Mouse (Mus musculus): ENCODE results near the gene Efna4. TPM values are rescaled to one million over a fixed set of nuclear protein-coding genes. Genes with fewer than 3 reads are reported as not detected.

Efna4 gene
- total RNA-seq, 2 experiments from 2014 or later: 1.2 TPM; not detected in 1

DNA sequence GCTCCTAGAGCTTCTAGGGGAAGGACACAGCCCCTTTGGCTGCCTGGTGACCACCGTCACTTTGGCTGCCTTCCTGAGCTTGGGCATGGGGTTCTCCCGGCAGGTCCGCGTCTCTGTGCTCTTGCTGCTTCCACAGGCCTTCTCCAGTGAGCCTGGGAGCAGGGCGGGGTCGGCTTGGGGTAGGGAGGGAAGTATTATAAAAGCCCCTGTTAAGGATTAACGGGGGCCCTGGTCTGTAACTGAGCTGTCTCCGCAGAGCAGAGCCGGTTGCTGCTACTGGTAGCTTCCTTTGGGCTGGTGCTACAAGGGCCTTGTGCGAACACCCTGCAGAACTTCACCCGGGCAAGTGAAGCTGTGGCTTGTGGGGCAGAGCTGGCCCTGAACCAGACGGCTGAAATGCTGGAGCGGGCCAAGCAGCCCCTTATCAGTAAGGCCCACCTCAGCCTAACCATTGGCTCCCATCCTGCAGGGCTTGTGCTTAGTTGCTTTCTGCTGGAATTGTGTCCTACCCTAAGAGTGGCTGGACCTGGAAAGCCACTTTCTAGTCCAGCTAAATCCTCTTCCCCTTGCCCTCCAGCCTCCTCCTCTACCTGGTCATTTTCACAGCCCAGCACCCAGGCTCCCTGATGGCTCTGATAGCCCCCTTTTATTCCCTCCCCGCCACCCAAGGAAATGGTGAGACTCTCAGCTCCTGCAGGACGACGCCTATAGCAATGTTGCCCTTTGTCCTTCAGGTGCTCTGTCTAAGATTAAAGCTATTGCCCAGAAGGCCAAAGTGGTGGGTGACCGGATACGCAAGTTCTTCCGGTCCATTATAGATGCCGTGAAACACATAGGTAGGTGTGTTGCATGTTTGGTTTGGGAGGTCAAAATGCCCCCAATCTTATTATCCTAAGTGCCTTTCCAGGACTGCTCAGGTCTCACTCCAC, 27.9 kb upstream of the Efna4 start:
- DNase-seq (ENCODE audit: low spot score in 2 of 2): no peak
- intact Hi-C loops (cut with DNase I): no loop called here

DNA sequence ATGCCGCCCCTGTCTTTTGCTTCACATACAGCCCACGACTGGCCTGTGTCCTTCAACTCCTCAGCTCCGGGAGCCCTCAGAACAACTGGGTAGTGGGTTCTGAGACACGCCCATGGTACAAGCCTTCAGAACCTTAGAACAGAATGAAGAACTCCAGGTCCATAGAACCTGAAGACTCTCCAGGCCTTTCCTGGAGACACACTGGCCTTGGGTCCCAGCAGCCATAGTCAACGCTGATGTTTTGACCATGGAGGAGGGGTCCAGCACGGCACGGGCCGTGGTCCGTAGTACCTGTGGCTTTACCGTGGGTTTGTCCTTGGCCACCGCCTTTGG, 27.3 kb upstream of the Efna4 start, which contains the start of gene Dcst1:
Gene Dcst1, minus strand, starts transcription at position 101 of the 333 bp plus-strand sequence.
- intact Hi-C loops (cut with DNase I): no loop called here
- no peak for DNase-seq (ENCODE audit: low spot score in 2 of 2)

DNA sequence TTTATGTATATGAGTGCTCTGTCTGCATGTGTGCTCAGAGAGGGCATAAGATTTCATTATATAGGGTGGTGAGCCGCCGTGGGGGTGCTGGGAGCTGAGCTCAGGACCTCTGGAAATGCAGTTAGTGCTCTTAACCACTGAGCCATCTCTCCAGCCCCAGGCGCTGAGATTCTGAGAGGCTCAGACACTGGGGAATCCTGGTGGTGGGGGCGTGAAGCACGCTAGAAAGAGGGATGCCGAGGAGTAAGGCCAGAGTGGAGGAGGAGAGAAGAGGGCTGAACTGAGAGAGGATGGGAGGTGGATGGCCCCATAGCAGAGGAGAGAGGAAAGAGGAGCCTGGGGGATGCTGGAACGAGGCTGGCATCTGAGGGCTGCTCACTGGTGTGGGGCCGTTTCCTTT, 26.8 kb upstream of the Efna4 start:
- intact Hi-C loops (cut with DNase I): no loop called here
- DNase-seq (ENCODE audit: low spot score in 2 of 2): no peak

DNA sequence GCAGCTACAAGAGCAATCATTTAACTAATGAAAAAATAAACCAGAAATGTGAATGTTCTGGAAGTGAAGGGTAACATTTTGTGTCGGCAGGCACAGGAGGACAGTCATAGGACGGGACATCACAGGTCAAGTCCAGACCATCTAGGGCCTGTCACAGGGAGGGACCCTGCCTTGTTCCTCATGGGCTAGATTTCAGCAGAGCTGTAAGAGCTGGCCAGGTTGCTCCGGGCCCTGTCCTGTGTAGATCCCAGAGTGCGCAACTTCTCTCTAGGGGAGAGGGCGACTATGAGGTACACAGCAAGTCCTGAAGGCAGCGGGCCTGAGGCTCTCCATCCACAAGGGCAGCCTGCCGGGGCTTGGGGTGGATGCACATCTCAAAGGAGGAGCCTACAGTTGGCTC, 23.8 kb upstream of the Efna4 start, which contains the start of gene Dcst2:
Gene Dcst2, plus strand, starts transcription at position 301 of the 400 bp plus-strand sequence.
- intact Hi-C loops (cut with DNase I): no loop called here
- DNase-seq (ENCODE audit: low spot score in 2 of 2): no peak

DNA sequence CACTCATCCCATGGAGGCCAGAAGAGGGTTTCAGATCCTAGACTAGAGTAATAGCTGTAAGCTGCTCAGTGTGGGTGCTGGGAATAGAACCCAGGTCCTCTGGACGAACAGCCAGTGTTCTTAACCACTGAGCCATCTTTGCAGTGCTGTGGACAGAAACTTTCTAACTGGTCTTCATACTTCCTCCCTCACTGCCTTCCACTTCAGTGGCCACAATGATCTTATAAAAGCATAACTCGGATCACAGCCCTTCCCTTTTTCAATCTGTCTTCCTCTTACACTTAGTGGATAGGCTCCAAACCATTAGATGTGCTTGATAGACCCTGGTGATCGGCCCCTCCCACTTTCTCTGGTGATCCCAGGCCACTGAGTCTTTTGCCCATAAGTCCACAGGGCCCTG, 22.4 kb upstream of the Efna4 start:
- DNase-seq (ENCODE audit: low spot score in 2 of 2): no peak
- intact Hi-C loops (cut with DNase I): no loop called here

DNA sequence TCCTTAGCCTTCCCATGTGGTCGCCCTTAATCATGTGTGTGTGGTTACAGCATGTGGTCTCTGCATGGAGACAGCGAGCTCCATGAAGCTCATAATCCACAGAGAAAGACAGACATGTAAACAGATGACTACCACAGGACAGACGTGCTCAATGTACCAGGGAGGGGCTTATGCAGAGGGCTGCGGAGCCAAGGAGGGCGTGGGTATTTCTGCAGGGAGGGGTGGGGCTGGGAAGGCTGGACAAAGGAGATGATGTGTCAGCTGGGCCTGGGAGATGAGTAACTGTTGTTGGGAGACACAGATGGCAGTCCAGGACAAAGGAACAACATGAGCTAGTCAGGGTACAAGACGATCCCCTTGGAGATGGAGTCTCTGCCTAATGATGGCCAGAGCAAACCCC, 21.8 kb upstream of the Efna4 start:
- intact Hi-C loops (cut with DNase I): no loop called here
- DNase-seq (ENCODE audit: low spot score in 2 of 2): no peak

DNA sequence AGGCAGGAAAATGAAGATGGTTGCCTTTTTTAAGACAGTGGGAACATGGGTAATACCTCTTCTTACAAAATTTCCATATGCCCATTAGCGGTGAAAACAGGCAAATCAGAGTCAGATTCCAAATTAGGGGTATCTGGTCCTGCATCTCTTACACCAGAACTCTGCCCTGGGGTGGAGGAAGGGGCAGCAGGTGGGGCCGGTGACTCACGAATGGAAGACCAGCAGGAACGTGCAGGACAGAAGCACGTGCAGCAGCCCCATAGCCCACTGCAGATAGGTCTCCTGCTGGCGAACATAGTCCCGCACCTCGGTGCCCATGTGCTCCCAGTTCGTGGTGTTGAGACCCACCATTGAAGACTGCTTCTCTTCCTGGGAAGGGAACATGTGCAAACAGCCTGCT, 18.2 kb upstream of the Efna4 start:
- intact Hi-C loops (cut with DNase I): no loop called here
- no peak for DNase-seq (ENCODE audit: low spot score in 2 of 2)

DNA sequence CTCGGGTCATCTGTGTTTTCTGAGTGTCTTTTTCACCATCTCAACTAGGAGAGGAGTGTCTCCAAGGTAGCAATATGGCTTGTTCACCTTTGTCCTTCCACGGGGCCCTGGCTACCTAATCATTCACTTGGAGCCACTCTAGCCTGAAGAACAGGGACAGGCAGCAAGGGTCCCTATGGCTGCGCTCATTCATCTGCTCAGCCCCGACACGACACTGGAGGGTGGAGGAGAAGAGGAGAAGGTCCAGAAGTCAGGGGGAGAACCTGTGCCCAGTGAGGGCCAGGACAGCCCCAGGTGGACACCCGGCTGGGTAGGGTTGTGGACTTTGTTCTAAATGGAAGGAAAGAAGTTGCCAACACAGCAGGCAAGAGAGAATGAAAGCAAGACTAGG, 17.7 kb upstream of the Efna4 start:
- DNase-seq (ENCODE audit: low spot score in 2 of 2): no peak
- intact Hi-C loops (cut with DNase I): loop anchor here (2.0 kb wide), 1 partner anchor 15 kb away; no protein-coding TSS in a partner anchor

DNA sequence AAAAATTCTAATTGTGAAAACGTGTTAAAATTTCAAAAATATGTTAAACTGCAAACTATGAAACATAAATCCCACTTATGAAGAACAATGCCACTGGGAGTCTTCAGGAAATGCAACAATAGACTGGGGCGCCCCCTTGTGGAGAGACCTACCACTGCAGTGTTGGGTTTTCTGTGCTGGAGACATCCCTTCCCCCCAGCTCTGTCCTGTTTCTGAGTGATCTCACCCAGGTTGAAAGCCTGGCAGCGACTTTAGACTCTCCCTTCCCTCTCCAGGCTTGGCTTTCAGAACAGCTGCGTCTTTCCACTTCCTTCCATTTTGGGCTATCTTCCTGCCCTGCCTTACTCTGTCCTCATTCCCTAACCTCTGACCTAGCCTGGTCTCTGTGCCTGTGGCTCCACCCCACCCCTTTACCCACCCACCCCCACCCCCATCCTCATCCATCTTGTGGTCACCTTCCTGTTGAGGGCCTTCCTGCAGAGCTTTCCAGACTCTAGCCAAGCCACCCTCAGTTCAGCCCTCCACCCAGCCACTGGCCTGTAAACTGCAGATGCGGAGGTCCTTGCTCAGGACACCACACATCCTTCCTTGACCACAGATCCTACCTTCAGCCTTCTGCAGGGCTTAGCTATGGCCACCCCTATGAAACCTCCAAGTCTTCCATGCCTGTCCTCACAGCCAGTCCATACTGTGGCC, 17.1 kb upstream of the Efna4 start:
- intact Hi-C loops (cut with DNase I): loop anchor here (2.0 to 5.0 kb wide), 2 partner anchors 14 to 38 kb away; no protein-coding TSS in a partner anchor
- DNase-seq (ENCODE audit: low spot score in 2 of 2): peak; percentile 82 to 86

DNA sequence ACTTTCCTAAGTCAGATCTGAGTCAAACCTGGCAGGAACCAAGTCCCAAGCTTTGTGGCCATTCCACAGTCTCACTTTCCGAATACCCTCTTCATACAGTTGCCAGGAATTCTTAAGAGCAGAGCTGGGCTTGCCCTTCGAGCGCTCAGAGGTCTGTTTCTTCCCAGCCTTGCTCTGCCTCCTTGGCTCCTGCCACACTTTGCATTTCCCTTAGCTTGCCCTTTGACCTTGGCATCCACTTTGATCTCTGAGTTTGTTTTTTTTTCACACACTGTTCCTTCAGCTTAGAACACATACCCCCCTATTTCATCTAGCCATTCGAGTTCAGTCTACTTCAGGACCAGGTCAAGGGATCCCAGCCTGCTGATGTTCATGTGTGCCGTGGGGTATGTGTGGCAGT, 13.4 kb upstream of the Efna4 start:
- intact Hi-C loops (cut with DNase I): loop anchor here (5.0 kb wide), 1 partner anchor 34 kb away; no protein-coding TSS in a partner anchor
- no peak for DNase-seq (ENCODE audit: low spot score in 2 of 2)

DNA sequence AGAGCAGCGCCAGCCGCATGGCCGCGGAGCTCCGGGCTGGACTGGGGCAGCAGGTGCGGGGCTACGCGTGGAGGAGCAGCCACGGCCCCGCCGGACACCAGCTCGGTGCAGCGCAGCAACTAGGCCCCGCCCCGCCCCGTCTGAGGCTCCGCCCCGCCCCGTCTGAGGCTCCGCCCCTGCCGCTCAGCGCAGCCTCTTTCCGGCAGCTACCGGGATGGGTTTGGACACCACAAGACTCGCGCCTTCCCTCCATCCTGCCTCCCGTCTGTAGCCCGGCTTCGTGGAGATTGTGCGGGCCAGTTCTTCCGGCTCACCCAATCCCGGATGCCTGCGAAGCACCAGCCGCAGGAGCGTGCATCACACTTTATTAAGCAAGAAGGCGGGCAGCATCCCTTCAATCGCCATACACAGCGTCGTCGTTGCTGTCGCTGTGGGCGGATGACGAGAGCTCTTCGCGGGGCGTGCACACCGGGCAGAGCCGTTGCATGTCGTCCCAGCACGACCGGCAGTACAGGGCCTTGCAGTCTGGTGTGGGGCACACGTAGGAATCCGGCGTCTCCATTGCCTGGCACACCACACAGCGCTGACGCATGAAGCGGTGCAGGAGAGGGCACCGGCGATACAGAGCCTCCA, 12.2 kb upstream of the Efna4 start, which contains the start of gene Adam15:
Gene Adam15, minus strand, starts transcription at position 128 of the 633 bp plus-strand sequence.
- peak; percentile 86 to 93 for DNase-seq (ENCODE audit: low spot score in 2 of 2)
- intact Hi-C loops (cut with DNase I): loop anchor here (5.0 kb wide), 1 partner anchor 33 kb away; no protein-coding TSS in a partner anchor

DNA sequence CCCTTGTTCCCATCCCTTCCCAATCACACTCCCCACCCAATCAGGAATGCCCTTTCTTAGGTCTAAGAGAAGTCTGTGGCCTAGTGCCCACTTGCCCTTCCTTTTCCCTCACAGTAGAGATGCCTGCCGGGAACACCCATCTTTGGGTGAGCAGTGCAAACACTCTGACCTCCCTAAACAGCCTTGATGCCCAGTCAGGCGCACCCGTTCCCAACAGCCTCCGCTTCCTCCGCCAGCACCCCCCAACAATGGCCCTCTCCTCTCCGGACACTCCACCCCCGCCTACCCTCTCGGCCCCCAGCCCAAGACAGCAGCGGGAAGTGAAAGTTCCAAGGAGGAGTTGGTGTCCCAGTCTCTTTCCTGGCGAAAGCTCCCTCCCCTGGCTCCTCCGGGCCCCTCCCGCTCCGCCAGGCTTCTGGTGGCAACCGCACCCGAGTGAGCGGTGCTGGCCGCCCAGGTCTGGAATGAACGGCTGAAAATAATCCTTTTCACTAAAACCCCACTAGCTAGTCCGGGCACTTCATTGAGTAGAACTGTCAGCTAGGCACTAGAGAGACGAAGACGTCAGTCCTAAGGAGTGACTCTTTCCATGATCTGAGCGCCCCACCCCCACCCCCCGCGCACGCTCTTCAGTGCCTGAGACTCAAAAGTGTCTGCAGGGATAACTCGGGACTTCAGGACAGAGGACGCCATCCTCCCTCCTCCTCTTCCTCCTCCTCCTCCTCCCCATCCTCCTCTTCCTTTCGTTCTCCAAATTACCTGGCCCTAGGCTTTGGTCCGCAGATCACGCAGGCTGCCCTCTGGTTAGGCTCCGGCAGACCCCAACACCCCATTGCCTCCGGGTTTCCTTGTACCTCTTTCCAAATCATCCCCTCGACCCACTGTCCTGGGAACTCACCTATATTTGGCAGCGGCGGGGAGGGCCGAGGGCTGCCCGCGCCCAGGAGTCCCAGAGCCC, 11.4 kb upstream of the Efna4 start:
- intact Hi-C loops (cut with DNase I): no loop called here
- peak; percentile 36 to 43 for DNase-seq (ENCODE audit: low spot score in 2 of 2)

DNA sequence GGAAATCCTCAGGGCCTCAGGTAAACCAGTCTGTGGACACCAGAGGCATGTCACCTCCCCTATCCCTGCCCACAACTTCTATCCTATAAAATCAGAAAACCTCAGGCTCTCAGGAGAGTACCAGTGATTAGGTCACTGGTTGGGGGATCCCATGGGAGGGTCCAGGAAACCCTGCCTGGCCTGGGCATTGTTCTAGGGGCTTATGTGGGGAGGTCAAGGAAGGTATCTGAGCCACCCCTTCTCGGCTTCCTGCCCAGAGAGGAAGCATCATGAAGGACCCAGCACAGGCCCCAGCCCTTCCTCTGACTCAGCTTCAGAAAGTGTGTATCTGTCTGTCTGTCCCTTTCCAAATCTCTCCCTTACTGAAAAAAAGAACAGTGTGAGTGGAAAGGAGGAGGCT, 10.1 kb upstream of the Efna4 start:
- intact Hi-C loops (cut with DNase I): no loop called here

DNA sequence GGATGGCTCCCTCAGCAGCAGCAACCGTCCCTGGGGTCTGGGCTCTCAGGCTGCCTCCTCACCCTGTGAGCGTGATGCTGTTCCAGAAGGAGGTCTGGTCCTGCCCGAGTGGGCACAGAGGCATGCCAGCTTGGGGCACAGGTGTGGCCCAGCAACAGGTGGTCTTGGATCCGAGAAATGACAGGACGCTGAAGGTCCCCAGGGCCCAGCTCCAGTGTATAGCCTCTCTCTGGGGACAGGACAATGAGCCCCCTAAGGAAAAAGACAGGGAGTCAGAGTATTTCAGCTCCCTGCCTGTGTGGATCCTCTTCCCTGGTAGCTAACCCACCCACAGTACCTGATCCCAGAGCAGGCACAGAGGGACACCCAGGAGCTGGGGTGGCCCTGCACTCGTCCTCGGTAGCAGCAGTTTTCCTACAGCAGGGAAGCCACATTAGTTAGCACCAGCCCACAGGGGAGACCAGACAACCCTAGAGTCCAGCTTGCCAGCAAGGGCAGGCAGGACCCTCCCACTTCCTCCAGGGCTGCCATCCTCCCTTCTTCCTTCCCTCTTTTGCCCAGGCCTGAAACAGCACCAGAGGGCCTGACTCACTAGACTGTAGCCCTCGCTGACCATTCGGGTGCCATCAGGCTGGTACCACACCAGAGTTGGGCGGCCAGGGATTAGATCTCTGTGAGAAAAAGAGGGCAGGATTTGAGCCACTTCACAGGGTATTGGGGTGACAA, 9.2 kb upstream of the Efna4 start:
- intact Hi-C loops (cut with DNase I): no loop called here

More for the DNA sequence above, 10.1 kb upstream of the Efna4 start:
- DNase-seq (ENCODE audit: low spot score in 2 of 2): no peak

DNA sequence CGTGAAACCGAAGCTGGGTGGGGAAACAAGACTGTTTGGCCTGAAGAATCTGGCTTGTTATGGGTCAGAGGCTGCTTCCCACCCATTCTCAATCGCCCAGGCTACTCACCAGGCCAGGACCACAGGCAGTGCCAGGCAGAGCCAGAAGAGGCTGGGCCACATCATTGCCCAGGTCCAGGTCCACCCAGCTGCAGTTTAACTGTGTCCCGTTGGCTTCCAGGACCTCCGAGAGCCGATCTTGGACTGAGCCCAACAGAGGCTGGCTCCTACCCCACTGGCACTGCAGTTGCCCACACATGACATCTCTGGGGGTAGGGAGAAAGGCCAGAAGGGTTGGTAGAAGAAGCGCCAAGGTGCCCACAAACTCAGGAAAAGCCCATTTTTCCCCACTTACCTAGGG, 5.5 kb upstream of the Efna4 start:
- DNase-seq (ENCODE audit: low spot score in 2 of 2): no peak
- intact Hi-C loops (cut with DNase I): no loop called here

More for the DNA sequence above, 9.2 kb upstream of the Efna4 start:
- no peak for DNase-seq (ENCODE audit: low spot score in 2 of 2)

DNA sequence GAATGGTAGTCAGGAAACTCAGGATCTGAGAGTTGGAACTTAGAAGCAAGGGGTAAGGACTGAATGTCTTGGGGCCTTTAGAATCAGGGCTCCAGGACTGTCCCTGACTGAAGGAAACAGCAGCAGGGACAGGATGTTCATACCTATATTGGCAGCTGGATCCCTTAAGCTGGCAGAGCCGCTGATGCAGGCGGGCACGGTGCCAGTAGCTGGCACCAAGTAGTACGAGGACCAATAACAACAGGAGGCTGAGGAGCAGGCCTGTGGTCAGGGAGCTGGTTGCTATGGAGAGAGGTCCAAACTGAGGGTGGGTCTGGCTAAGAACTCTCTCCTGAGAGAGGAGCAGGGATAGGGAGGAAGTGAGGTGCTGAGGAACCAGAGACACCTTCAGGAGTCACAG, 4.0 kb upstream of the Efna4 start:
- DNase-seq (ENCODE audit: low spot score in 2 of 2): no peak
- intact Hi-C loops (cut with DNase I): loop anchor here (2.0 kb wide), 1 partner anchor 13 kb away; no protein-coding TSS in a partner anchor

DNA sequence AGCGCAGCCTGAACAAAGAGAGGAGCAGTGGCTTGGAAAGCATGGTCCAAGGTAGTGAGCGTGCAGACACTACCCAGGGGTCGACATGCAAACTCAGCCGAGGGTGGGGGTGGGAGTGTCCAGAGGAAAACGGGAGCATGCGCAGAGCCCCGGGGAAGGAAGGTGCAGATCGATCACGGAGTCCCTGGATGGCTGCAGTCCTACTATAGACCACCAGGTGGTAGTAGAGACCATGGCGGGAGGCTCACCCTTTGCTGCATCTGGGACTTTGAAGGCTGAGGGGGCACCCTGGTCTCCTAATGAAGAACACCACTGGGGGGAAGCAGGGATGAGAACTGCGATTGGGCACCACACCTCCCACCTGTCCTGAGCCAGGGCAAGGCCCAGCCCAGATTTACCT, 2.6 kb upstream of the Efna4 start:
- intact Hi-C loops (cut with DNase I): loop anchor here (2.0 kb wide), 1 partner anchor 14 kb away; no protein-coding TSS in a partner anchor
- DNase-seq (ENCODE audit: low spot score in 2 of 2): peak; percentile 64 to 74

DNA sequence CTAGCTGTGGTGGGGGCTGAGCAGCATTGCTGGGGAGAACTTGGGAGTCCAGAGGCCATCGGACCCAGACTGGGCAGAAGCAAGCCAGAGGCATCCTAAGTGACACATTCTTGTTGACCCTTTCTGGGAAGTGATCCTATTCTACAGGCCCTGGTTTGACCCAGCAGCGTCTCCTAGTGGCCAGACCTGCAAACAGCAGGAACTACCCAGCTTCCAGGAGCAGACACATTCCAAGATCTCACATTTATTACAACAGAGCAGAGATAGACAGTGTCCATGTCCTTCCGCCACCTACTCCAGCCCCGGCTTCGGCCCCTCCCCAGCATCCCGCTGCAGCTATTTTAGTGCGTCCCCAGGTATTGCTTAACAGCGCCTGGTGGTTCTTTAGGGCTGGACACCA, 1.6 kb upstream of the Efna4 start:
- DNase-seq (ENCODE audit: low spot score in 2 of 2): peak; percentile 57
- intact Hi-C loops (cut with DNase I): loop anchor here (2.0 kb wide), 1 partner anchor 19 kb away; no protein-coding TSS in a partner anchor
